Mouse (Mus musculus) MN1 (cell line): Measurements from ENCODE around the gene Iqck.
A peak's percentile ranks its signal among the peaks of the same experiment; 100 is the strongest.

Experiments used
- DNase-seq: peaks from one replicate; pipeline ENCODE4 v3.0.0-alpha.2; 2016; ENCODE audit warnings: low spot score

Iqck gene

DNA sequence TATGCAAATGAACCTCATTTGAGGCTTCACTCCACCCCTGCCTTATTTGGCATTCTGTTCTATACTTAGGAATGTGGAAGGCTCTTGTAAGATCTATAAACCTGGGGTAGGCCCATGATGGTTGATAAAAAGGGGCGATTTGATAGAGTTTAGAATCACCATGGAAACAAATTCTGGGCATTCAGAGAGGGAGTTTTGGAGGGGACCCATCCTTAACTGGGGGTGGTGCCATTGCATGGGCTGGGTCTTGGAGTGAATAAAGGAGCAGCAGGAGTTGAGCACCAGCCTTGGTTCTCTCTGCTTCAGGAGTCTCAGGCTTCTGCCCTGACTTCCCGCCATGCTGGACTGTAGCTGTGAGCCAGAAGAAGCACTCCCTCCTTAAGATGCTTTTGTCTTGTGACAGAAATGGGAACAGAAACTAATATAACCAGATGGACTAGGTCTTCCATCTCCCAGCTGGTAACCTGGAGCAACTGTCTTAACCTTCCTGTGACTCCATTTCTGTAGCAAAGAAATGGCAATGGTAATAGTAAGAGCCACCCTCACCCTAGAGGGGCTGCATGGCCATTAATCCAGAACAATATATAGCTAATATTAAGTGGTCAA is 93.2 kb downstream of the Iqck start:
- DNase-seq = no peak

DNA sequence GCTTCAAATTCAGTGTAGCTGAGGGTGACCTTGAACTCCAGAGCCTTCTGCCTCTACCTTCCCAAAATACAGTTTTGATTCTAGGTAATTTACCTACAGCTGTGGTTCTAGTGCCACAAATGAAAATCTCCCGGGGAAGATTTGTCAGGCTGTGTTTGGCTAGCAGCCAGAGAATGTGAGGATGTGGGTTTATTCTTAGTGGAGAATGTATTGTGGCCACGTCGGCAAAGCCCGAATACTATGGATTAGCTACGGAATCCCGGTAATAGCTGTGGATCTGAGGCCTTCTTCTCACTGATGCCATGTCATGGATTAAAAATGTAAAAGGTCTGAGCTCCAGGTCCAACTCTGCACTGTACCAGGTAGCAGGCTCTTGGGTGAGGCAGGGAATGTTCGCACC is 94.2 kb downstream of the Iqck start:
- DNase-seq = no peak

DNA sequence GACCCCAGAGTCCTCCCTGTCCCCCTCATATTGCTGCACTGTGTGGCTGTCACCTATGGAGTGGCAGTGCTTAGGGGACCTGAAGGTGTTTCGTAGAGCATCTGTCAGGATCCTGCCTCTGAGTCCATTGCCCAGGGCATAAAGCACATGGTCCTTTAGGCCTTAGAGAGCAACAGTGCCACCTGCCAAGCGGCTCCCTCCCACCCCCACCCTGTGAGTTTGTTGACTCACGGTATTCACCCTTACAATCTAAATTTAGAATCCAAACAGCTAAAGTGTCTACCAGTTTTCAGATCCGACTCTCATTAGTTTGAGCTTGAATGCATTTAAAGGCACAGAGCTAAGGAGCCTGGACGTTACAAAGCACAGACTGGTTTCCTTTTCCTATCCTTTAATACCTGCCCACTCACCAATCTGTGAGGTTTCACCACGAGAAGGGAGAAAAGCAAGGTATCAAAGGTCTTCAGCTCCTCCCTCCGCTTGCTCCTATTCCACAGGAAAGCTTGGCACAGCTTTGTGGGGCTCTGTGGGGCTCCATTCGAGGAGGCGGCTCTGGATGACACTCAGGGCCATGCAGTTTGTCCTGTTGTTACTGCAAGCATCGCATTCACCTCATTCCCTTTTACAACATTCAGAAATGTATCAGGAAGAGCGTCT is 98.2 kb downstream of the Iqck start:
- no peak for DNase-seq

DNA sequence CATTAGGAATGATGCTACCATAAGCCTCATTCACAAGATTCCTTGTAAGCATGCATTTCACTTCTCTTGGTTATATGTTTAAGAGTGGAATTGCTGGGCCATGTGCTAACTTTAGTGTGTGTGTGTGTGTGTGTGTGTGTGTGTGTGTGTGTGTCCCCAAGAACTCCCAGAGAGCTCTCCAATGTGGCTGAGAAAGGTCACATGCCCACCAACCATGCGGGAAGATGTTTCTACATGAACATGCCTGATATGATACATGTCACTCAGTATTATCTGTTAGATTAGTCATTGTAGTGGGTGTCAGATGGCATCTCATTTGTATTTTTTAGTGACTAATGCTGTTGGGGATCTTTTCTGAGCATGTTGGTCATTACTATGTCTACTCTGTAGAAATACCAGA is 99.4 kb downstream of the Iqck start:
- DNase-seq = no peak

DNA sequence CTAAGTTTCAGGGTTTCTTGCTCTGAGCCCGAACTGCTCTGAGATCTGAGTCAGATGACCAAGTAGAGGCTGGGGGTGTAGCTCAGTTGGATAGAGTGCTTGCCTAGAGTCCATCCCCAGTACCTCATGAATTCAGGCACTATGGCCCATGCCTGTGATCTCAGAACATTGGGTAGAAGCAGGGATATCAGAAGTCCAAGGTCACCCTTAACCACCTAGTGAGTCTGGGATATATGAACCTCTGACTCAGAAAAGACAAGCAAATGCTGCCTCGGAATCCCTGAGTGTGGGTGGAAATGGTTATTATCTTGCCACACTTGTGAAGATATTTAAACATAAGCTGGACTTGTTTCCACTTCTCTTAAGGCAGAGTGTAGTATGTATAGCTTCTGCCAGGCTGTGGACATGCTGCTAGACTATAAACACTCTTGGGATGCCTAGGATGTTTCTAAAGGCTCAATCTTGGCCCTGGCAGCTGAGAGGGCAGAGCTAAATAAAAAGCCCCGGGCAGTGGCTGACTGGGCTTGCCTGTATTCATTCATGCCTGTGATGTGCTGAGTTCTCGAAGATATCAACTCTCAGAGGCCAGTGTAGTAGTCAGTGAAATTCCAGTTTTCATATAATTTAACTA is 101.2 kb downstream of the Iqck start:
- DNase-seq = no peak

DNA sequence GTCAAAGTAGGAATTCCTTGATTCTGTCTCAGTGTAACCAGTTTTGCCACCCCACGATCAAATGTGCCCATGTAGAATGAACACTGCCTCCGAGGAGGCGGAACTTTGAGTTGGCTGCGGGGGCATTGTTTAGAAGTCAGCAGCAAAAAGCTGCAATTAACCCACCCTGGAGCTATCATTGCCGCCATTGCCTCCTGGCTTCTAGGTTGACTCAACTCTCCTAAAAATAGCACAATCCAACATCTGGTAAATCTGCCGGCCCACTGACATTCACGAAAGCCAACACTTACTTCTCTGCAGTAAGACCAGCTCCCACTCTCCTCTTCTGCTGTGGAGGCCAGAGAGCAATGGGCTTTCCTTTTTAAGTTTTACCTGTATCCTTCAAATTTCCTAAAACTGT is 103.7 kb downstream of the Iqck start:
- DNase-seq = no peak

DNA sequence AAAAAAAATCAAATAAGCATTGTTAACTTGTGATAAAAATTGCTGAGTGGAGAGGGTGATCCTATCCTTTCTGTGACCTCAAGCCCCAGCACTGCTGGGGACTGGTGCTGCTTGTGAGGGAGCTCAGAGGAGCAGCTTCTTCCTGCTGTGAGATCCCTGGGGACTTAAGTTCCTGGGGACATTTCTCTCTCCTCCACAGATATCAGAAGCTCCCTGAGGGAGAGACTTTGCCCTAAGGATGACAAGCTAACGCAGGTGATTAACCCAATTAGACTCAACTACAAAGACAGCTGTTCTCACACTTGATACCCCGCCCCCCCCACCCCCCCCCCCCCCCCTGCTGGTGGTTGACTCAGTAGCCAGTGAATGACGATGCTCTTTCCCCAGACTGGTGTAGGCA is 109.2 kb downstream of the Iqck start:
- DNase-seq = no peak

DNA sequence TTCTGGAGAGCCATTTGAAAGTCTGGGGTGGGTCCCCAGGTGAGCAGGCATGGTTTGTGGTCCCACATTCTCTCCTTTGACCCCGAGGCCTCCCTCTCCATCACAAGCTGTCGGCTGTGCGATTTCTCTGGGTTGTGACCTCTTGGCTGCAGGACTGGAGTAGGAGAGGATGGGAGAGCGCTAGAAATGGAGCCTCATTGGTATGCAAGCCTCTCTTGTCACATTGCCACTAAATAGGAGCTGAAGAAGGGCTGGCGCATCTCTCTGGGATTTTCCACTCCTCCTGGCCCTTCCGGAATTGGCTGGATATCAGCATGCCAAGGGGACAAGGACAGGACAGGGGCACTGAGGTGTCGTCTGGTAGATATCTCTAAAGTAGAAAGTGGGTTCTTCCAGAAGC is 109.6 kb downstream of the Iqck start:
- no peak for DNase-seq

DNA sequence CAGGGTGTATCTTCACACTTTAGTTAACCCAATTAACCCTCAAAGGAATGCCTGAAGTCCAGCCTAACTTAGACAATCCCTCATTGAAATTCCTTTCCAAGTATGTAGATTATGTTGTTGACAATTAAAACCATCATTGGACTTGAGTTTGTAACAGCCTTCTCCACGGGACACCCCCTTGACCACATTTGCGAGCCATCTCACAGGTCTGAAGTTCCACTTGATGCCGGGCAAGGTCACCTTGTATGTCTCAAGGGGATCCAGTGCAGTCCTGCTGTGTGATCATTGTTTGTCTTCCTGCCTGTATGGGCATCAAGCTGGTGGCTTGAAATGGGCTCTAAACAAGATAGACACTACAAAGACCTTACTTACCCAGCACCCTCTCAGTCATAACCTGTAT is 113.3 kb downstream of the Iqck start:
- DNase-seq = no peak

DNA sequence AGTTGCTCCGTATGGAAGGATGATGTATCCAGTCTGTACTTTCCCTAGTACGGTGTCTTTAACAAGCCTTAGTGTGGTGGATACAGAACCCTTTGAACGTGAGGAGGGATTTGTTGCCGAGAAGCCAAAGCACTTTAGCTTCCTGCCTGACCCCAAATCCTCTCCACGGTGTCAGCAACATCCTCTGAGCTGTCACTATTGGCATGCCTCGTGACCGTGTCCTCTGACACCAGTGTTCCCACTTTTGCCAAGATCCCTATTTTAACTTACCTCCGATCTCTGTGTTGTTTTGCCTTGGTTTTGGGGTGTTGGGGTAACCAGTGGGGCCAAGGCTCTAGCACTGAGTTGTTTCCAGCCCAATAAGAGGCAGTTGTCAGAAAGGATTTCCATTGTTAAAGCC is 115.9 kb downstream of the Iqck start:
- DNase-seq = no peak

DNA sequence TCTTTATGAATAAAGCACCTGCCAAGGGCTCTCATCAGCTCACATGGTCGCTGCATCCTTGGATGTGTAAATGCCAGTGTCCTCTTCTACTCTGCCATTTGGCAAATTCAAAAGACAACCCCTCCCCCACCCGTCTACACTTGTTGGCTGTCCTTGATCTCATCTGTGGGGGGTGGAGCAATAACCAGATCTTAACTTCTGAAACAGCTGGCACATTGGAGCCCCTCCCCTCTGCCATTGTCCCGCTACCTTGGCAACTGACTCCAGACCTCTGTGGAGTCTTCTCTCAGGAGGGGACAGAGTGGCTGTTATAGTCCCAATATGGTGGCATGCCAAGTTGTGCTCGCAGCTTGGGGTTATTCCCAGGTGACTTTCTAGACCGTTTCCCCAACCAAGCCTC is 116.8 kb downstream of the Iqck start:
- DNase-seq = no peak

DNA sequence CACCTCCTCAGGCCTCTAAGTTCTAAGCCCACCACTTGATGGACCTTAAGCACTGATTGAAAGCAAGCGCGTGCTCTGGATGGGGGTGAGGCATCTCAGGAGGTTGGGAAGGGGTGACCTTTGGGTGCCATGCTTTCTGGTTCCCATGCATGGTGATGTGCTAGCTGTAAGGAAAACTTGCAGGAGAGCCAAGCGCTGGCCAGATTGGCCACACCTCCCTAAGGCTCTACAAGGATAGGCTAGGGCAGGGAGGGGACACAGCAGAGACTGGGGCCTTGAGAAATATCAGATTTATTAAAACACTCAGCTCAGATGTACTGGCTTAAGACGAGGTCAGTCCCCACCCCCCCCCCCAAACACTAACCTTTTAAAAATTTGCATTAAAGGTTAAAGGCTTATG is 117.8 kb downstream of the Iqck start:
- no peak for DNase-seq

DNA sequence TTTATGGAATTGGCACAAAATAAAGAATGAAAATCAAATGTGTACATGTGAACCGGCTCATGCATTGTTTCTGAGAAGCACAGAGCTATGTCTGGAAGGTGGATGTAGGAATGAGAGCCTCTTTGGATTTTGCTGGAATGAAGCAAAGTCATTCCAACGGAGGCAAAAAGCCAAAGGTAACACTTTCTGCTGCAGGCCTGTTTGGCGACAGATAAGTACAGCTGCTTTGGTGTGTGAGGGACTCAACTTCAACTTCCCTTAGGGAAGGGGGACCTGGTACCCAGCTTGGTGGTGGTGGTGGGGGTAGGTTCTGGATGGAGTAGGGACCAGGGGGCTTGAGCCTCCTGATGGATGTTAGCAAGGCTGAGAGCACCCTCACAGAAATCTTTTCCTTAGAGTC is 120.3 kb downstream of the Iqck start:
- DNase-seq = no peak

DNA sequence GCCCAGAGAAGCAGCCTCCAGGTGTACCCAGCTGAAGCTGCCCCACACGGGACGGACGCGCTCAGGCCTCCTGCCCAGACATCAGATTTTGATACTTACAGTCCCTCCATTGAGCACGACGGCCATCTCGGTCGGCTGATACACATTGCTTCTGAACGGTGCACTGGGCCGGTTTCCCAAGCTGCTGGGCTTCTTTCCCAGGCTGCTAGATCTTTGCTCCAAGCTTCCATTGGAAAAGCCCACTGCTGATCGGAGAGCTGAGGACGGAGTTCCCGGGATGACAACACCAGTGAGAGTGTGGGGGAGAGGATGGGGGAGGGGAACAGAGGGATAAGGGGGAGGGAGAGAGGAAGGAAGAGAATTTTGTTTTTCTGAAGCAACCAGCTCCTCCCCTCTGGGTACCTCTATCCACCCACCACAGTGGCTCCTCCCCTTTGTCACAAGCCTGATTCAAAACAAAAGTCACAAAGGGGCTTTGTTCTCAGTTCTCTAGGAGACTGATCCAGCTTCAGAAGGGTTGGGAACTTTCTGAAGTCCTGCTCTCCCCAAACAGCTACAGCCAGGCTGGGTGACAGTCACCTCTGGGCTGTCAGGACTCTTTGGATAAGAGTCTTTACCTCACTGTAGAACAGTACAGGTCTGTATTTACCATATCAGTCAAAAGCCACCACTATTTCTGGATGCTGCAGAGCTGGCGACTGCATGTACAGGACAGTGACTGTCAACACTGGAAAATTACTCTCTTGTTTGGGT is 121.0 kb downstream of the Iqck start:
- DNase-seq = no peak

DNA sequence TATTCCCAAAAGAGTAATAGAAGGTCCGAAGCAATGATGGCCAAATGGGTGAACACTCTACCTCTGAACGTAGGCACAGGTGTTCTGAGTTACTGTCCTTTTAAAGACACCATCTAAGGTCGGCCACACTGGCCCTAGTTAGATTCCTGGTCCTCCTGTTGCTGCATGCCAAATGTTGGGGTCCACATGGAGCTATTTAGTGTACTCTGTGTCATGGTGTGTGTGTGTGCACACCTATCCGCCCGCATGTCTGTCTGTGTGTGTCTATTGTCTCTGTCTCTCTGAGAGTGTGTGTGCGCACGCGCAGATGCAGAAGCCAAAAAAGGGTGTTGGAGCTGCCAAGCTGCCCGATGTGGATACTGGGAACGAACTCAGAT is 121.6 kb downstream of the Iqck start:
- DNase-seq = no peak

DNA sequence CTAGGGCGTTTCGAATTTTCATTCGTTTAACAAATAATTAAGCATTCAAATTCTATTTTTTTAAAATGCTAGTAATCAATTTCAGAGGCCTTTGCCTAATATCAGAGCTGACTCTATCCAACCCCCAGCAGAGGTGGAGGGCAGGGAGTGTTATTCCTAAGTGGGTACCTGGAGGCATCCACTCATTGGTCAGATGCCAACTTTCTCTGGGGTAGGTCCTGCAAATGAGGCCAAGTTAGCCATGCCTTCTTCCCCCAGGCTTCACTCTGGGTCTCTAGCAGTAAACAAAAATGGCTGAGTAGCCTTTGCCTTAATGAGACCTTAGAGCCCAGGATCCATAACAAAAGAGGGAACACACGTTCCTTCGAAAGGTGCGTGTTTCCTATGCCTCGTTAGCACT is 123.6 kb downstream of the Iqck start:
- DNase-seq = no peak

DNA sequence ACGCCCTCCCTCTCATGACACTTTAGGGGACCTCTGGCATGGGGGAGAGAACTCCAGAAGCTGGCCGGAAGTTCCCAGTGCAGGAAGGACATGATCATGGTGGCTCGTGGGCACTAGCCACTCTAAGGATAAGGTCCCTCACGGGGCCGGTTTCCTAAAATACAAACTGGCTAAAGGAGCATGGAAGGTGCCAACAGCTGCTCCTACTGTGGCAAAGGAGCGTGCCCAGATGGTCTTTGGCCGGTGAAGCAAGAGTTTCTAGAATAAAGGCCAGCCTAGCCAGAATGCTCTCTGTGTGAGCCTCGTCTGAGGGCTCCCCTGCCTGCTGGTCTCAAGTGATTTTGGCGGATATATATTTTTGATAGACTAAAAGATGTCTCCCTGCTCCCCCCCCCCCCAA is 124.2 kb downstream of the Iqck start:
- no peak for DNase-seq

DNA sequence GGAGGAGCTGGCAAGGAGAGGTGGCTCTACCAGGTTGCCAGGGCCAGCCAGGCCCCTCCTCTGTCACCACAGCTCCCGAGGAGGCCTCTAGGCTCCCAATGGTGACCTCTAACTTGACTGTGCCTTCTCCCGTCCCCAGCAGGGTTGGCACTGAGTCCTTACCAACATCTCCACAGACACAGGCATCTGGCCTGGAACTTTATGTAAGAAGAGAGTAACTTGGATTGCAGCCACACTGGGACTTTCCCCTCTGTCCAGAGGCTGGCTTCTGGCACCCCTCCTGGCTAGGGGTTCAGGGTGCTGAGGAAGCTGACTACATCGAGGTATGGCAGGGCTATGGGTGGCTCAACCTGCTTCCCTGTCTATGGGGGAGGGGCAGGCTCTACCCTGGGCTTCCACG is 125.8 kb downstream of the Iqck start:
- peak; percentile 13 for DNase-seq

DNA sequence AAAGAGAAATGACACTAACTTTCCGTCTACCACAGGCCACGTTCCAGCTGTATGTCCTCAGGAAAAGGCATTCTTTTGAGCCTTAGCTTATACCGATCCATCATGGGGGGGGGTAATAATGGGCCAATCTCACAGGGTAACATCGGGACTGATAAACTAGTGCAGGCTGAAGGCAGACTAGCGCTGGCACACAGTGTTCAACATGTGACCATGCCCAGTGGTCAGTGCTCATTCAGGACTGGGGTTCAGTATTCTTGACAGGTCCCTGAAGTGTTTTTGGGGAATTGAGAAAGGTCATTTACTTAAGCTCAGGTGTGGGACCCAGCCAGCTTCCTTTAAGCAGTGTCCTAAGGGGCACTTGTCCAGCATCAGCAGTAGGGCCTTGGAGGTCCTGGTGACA is 126.3 kb downstream of the Iqck start:
- DNase-seq = no peak

DNA sequence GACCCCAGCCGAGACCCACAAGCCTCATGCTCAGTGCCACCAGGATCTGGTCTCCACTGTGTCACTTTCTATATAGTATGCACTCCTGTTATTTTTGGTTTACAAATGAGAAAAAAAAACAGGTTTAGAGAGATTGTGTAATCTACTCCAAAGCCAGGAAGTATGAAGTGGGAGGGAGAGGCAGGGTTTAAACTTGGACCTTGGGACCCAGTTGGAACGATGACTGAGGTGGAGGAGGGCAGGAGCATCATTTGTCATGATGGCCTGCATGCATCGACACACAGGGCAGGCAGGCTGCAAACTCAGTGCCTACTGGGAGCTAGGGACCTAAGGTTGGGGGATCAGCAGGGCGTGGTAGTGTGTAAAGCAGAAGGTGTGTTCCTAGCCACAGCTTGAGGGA is 127.0 kb downstream of the Iqck start:
- no peak for DNase-seq

DNA sequence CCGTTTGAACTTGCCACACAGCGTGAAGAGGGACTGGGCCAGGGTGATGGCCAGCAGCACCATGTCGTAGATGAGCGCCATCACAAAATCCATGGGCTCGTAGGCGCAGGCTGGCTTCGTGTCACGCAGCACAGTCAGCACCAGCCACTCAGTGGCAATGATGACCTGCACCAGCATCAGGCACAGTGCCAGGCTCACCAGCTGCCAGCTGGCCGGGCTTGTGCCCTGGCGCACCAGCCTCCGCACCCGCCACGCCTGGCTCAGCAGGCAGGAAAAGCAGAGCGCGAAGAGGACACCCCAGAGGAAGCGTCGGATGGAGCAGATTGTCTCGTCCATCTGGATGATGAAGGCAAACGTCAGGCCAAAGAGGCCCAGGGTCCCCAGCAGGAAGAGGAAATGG is 128.4 kb downstream of the Iqck start:
- no peak for DNase-seq

DNA sequence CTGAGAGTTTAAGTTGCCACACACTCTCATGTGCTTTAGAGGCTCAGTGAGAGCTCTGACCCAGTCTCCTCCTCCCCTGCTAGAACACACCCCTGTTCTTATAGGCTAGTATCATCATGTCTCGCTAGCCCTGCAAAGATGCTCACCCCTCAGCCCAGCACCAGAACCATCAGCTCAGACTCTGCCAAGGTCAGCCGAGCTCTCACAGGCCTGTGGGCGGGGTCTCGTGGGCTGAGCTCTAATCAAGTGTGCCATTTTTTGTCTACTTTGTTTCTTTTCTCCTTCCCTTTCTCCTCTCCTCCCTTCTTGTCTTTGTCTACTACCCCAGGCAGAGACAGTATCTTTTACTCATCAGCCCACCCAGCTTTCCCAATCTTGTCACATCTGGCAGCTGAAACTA is 130.2 kb downstream of the Iqck start:
- DNase-seq = no peak

DNA sequence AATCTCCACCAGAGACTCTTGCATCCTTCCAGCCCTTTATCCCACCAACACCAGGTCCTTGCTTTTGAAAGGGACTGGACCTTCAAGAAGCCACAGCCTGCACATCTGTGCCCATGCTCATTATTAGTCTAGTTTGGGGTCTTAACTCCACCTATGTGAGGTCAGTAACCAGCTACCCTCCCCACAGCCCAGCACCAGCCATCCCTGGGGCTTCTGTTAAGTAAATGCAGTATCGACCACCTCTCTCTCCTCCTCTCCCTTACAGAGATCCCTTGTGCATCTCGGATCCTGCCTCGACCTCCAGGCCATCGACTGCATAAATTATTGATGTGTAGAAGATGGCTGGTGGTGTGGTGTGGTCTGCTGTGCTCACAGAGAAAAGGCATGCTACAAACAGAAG is 130.8 kb downstream of the Iqck start:
- DNase-seq = no peak
